Mouse (Mus musculus) left cerebral cortex, postnatal 10 days (tissue): ENCODE results near the gene Midn. TPM values are rescaled to one million over a fixed set of nuclear protein-coding genes. Genes with fewer than 3 reads are reported as not detected.

Experiments used
- DNase-seq, 2 experiments: peaks; one replicate each; pipeline ENCODE4 v3.0.0; 2021 to 2022; ENCODE audit warnings: low spot score in 2 of 2, mixed read lengths in 1 of 2; ENCODE audit errors: extremely low spot score in 1 of 2
- intact Hi-C: fragments of 180-260 bp; cut with DNase I; formaldehyde crosslinking; loops from one replicate; pipeline ENCODE4 v1.15.1; 2025
- total RNA-seq, 2 experiments: library from RNA; stranded (reverse); gene quantifications; 2 replicates each; pipeline ENCODE4 v1.2.3; 2021

Gene Midn
- total RNA-seq, 2 experiments from 2014 or later: 92.6 to 103 TPM

GRCm38 (mm10) chr10:80151211-80152034 is 3.4 kb downstream of the Midn start:
- DNase-seq: peak in 1 of 2 experiments; percentile 90
- intact Hi-C loops: no loop called here

GRCm38 (mm10) chr10:80152071-80152872 is 4.2 kb downstream of the Midn start:
- intact Hi-C loops: no loop called here
- DNase-seq: peak in 1 of 2 experiments; percentile 72

- peak in 1 of 2 experiments; percentile 73 for DNase-seq
- intact Hi-C loops: no loop called here
Measured at GRCm38 (mm10) chr10:80152873-80153260, 4.8 kb downstream of the Midn start.

- intact Hi-C loops: no loop called here
- peak in 1 of 2 experiments; percentile 47 for DNase-seq
Measured at GRCm38 (mm10) chr10:80153713-80154112, 5.6 kb downstream of the Midn start.

- DNase-seq: no peak
- intact Hi-C loops: no loop called here
Measured at GRCm38 (mm10) chr10:80154384-80154783, 6.3 kb downstream of the Midn start.

GRCm38 (mm10) chr10:80155277-80155676 is 7.2 kb downstream of the Midn start:
- intact Hi-C loops: no loop called here
- DNase-seq: peak in 1 of 2 experiments; percentile 72

- intact Hi-C loops: no loop called here
- DNase-seq: peak in 1 of 2 experiments; percentile 55
Measured at GRCm38 (mm10) chr10:80156002-80156751, 8.1 kb downstream of the Midn start.

- peak in 1 of 2 experiments; percentile 82 for DNase-seq
- intact Hi-C loops: no loop called here
Measured at GRCm38 (mm10) chr10:80156752-80157053, 8.6 kb downstream of the Midn start.

GRCm38 (mm10) chr10:80157141-80157929 is 9.3 kb downstream of the Midn start:
- DNase-seq: peak in 1 of 2 experiments; percentile 57
- intact Hi-C loops: no loop called here

- intact Hi-C loops: no loop called here
- DNase-seq: peak in 1 of 2 experiments; percentile 83
Measured at GRCm38 (mm10) chr10:80158307-80158986, 10.4 kb downstream of the Midn start.

GRCm38 (mm10) chr10:80159021-80159560 is 11.0 kb downstream of the Midn start:
- intact Hi-C loops: no loop called here
- peak in 1 of 2 experiments; percentile 83 for DNase-seq

GRCm38 (mm10) chr10:80159561-80160454 is 11.7 kb downstream of the Midn start:
- intact Hi-C loops: no loop called here
- DNase-seq: peak; percentile 99

- peak in 1 of 2 experiments; percentile 90 for DNase-seq
- intact Hi-C loops: no loop called here
Measured at GRCm38 (mm10) chr10:80160455-80161371, 12.6 kb downstream of the Midn start.

- peak in 1 of 2 experiments; percentile 67 for DNase-seq
- intact Hi-C loops: no loop called here
Measured at GRCm38 (mm10) chr10:80161522-80162242, 13.6 kb downstream of the Midn start.

- intact Hi-C loops: no loop called here
- DNase-seq: no peak
Measured at GRCm38 (mm10) chr10:80162243-80162608, 14.2 kb downstream of the Midn start.
